Mouse (Mus musculus) CH12.LX (cell line): ENCODE data around the gene St3gal3. TPM values are rescaled to one million over a fixed set of nuclear protein-coding genes. Genes with fewer than 3 reads are reported as not detected.

Experiments
- DNase-seq: peaks from one replicate; pipeline ENCODE4 v3.0.0-alpha.2; 2013; ENCODE audit errors: extremely low read depth
- H3K27ac ChIP-seq: 2 replicates; pipeline ENCODE4 v1.5.1; 2012; ENCODE audit warnings: low read depth, mild to moderate bottlenecking, control low read depth, moderate library complexity; ENCODE audit not compliant: insufficient read depth
- H3K27me3 ChIP-seq: replicated peaks from 2 replicates; pipeline ENCODE3; 2012; ENCODE audit warnings: inconsistent platforms
- H3K36me3 ChIP-seq, 2 experiments: replicated peaks in 1 of 2; 2 replicates each; pipeline versions ENCODE3 to v1.6.1; 2012; ENCODE audit warnings: inconsistent platforms in 1 of 2, low read length in 1 of 2, mild to moderate bottlenecking in 1 of 2, mixed read lengths in 1 of 2, moderate library complexity in 1 of 2; ENCODE audit not compliant: control insufficient read depth in 1 of 2, insufficient read depth in 1 of 2
- H3K4me1 ChIP-seq, 2 experiments: 2 replicates each; pipeline ENCODE4 v1.6.1; 2012; ENCODE audit warnings: inconsistent platforms in 1 of 2, moderate library complexity in 1 of 2; ENCODE audit not compliant: insufficient read depth in 2 of 2, control insufficient read depth in 1 of 2
- H3K4me2 ChIP-seq: 2 replicates; pipeline ENCODE4 v1.6.1; 2012; ENCODE audit warnings: low read depth, mild to moderate bottlenecking, control low read depth; ENCODE audit not compliant: poor library complexity, insufficient read depth, severe bottlenecking
- H3K4me3 ChIP-seq, 3 experiments: fragments of 150-350 bp in 1 of 3; sonication (generic) in 1 of 3; replicated peaks in 1 of 3; 2 replicates each; pipeline versions ENCODE3 to v1.5.1; 2011 to 2012; ENCODE audit warnings: low read depth in 2 of 3, low read length in 2 of 3, mild to moderate bottlenecking in 2 of 3, moderate library complexity in 2 of 3, control low read depth in 1 of 3, improper control_type of control experiment in 1 of 3, inconsistent platforms in 1 of 3, mixed read lengths in 1 of 3; ENCODE audit not compliant: poor library complexity in 1 of 3
- H3K79me2 ChIP-seq: replicated peaks from 2 replicates; pipeline ENCODE4 v1.6.1; 2012; ENCODE audit warnings: mild to moderate bottlenecking, moderate library complexity; ENCODE audit not compliant: control insufficient read depth, poor library complexity, insufficient read depth, severe bottlenecking; ENCODE audit errors: extremely low read depth
- H3K9ac ChIP-seq: 2 replicates; pipeline ENCODE4 v1.6.1; 2012; ENCODE audit warnings: low read depth, mild to moderate bottlenecking, control low read depth, moderate library complexity; ENCODE audit not compliant: insufficient read depth
- H3K9me3 ChIP-seq: replicated peaks from 2 replicates; pipeline ENCODE3; 2012; ENCODE audit warnings: low read length, inconsistent platforms, mixed read lengths
- BHLHE40 ChIP-seq: IDR thresholded peaks from 2 replicates; pipeline ENCODE4 v1.6.1; 2011; ENCODE audit warnings: mild to moderate bottlenecking, low read depth, low read length, improper control_type of control experiment
- CHD2 ChIP-seq: IDR thresholded peaks from 2 replicates; pipeline ENCODE4 v1.6.1; 2011; ENCODE audit warnings: low read length, improper control_type of control experiment
- CTCF ChIP-seq, 2 experiments: IDR thresholded peaks in 1 of 2; conservative IDR thresholded peaks in 1 of 2; 2 replicates each; pipeline ENCODE4 v1.5.1; 2011 to 2012; ENCODE audit warnings: low read depth in 2 of 2, low read length in 2 of 2, improper control_type of control experiment in 1 of 2, inconsistent platforms in 1 of 2, mild to moderate bottlenecking in 1 of 2, moderate library complexity in 1 of 2
- E2F4 ChIP-seq: IDR thresholded peaks from 2 replicates; pipeline ENCODE4 v1.6.1; 2011; ENCODE audit warnings: low read depth, low read length, improper control_type of control experiment; ENCODE audit not compliant: insufficient replicate concordance
- ELF1 ChIP-seq: IDR thresholded peaks from 2 replicates; pipeline ENCODE4 v1.6.1; 2014; ENCODE audit warnings: low read depth, mild to moderate bottlenecking, inconsistent platforms, low read length, improper control_type of control experiment
- EP300 ChIP-seq: IDR thresholded peaks from 2 replicates; pipeline ENCODE4 v1.6.1; 2011; ENCODE audit warnings: low read length, improper control_type of control experiment
- ETS1 ChIP-seq: conservative IDR thresholded peaks from 2 replicates; pipeline ENCODE4 v1.6.1; 2012; ENCODE audit warnings: low read depth, mild to moderate bottlenecking, inconsistent platforms, low read length, improper control_type of control experiment, moderate library complexity
- HCFC1 ChIP-seq: IDR thresholded peaks from 2 replicates; pipeline ENCODE4 v1.6.1; 2012; ENCODE audit warnings: low read depth, mild to moderate bottlenecking, inconsistent platforms, low read length, improper control_type of control experiment
- JUND ChIP-seq: conservative IDR thresholded peaks from 2 replicates; pipeline ENCODE4 v1.6.1; 2011; ENCODE audit warnings: low read depth, low read length, improper control_type of control experiment
- KAT2A ChIP-seq: IDR thresholded peaks from 2 replicates; pipeline ENCODE4 v1.6.1; 2012; ENCODE audit warnings: low read length, improper control_type of control experiment, inconsistent platforms; ENCODE audit not compliant: insufficient replicate concordance
- MAFK ChIP-seq: IDR thresholded peaks from 2 replicates; pipeline ENCODE4 v1.6.1; 2011; ENCODE audit warnings: low read length, improper control_type of control experiment; ENCODE audit not compliant: insufficient replicate concordance
- MAX ChIP-seq: IDR thresholded peaks from 2 replicates; pipeline ENCODE4 v1.6.1; 2011; ENCODE audit warnings: low read length, improper control_type of control experiment
- MAZ ChIP-seq: IDR thresholded peaks from 2 replicates; pipeline ENCODE4 v1.6.1; 2012; ENCODE audit warnings: low read depth, mild to moderate bottlenecking, inconsistent platforms, low read length, improper control_type of control experiment, moderate library complexity
- MEF2A ChIP-seq: IDR thresholded peaks from 2 replicates; pipeline ENCODE4 v1.6.1; 2014; ENCODE audit warnings: low read depth, mild to moderate bottlenecking, inconsistent platforms, low read length, improper control_type of control experiment, borderline replicate concordance
- MYC ChIP-seq: IDR thresholded peaks from 2 replicates; pipeline ENCODE4 v1.6.1; 2011; ENCODE audit warnings: low read depth, mild to moderate bottlenecking, improper control_type of control experiment, low read length
- NELFE ChIP-seq: IDR thresholded peaks from 2 replicates; pipeline ENCODE4 v1.6.1; 2011; ENCODE audit warnings: low read depth, low read length, improper control_type of control experiment
- NRF1 ChIP-seq: IDR thresholded peaks from 2 replicates; pipeline ENCODE4 v1.6.1; 2014; ENCODE audit warnings: low read depth, mild to moderate bottlenecking, inconsistent platforms, low read length, improper control_type of control experiment, moderate library complexity
- PAX5 ChIP-seq: IDR thresholded peaks from 2 replicates; pipeline ENCODE4 v1.6.1; 2012; ENCODE audit warnings: low read length, inconsistent platforms, mixed read lengths
- POLR2A ChIP-seq: IDR thresholded peaks from 2 replicates; pipeline ENCODE4 v1.6.1; 2011; ENCODE audit warnings: low read depth, mild to moderate bottlenecking, improper control_type of control experiment, low read length
- RAD21 ChIP-seq: IDR thresholded peaks from 2 replicates; pipeline ENCODE4 v1.6.1; 2011; ENCODE audit warnings: low read depth, mild to moderate bottlenecking, low read length, improper control_type of control experiment, moderate library complexity
- RCOR1 ChIP-seq: conservative IDR thresholded peaks from 2 replicates; pipeline ENCODE4 v1.6.1; 2012; ENCODE audit warnings: low read depth, mild to moderate bottlenecking, inconsistent platforms, low read length, improper control_type of control experiment
- TBP ChIP-seq: conservative IDR thresholded peaks from 2 replicates; pipeline ENCODE4 v1.6.1; 2011; ENCODE audit warnings: low read depth, low read length, improper control_type of control experiment
- UBTF ChIP-seq: IDR thresholded peaks from 2 replicates; pipeline ENCODE4 v1.6.1; 2012; ENCODE audit warnings: low read depth, mild to moderate bottlenecking, inconsistent platforms, low read length, improper control_type of control experiment, moderate library complexity
- USF1 ChIP-seq: IDR thresholded peaks from 2 replicates; pipeline ENCODE4 v1.6.1; 2014; ENCODE audit warnings: low read depth, mild to moderate bottlenecking, inconsistent platforms, low read length, improper control_type of control experiment
- USF2 ChIP-seq: conservative IDR thresholded peaks from 2 replicates; pipeline ENCODE4 v1.6.1; 2011; ENCODE audit warnings: low read depth, low read length, improper control_type of control experiment
- ZMIZ1 ChIP-seq: IDR thresholded peaks from 2 replicates; pipeline ENCODE4 v1.6.1; 2012; ENCODE audit warnings: low read depth, mild to moderate bottlenecking, inconsistent platforms, low read length, improper control_type of control experiment
- ZNF384 ChIP-seq: IDR thresholded peaks from 2 replicates; pipeline ENCODE4 v1.6.1; 2012; ENCODE audit warnings: low read depth, low read length, improper control_type of control experiment, inconsistent platforms
- dilution Hi-C: fragments of 300-500 bp; cut with MboI; formaldehyde crosslinking; loops from 2 replicates; pipeline ENCODE4 v1.14.3; 2020; ENCODE audit warnings: low sequenced_read_pairs; ENCODE audit not compliant: extremely low pct_unique_long_range_greater_than_20kb, extremely low pct_ligation_motif_present
- in situ Hi-C: fragments of 300-500 bp; cut with MboI; formaldehyde crosslinking; loops from 3 replicates; pipeline ENCODE4 v1.14.3; 2019; ENCODE audit warnings: low sequenced_read_pairs, low pct_ligation_motif_present, low pct_unique_long_range_greater_than_20kb, mixed read lengths
- polyA plus RNA-seq: library from polyadenylated mRNA; unstranded; fragments of >175 nt; gene quantifications from 2 replicates; pipeline ENCODE4 v1.2.1, GENCODE M21; 2012; ENCODE audit warnings: low read depth; ENCODE audit not compliant: insufficient read length
- total RNA-seq, 2 experiments: library from RNA; depleted of rRNA; stranded (reverse); fragments of 300-350 nt in 1 of 2; fragments of >200 nt in 1 of 2; gene quantifications; 2 replicates each; pipeline ENCODE4 v1.2.3; 2012 to 2014

Gene St3gal3
- total and polyA plus RNA-seq, 3 experiments = 7.1 to 10.1 (median 8.2) TPM

- H3K36me3 ChIP-seq = peaks cover 59 to 90% of the 10 kb centered on the region in 2 experiments
- H3K27me3 ChIP-seq = no peaks in the 10 kb centered on the region
- H3K4me2 ChIP-seq = no peak overlapping the region
- H3K4me3 ChIP-seq = no peak overlapping the region
- in situ Hi-C loops (no loop called here), dilution Hi-C loops (no loop called here)
- no peak for DNase-seq
- H3K9ac ChIP-seq = no peak overlapping the region
- H3K27ac ChIP-seq = no peak overlapping the region
- H3K79me2 ChIP-seq = no peaks in the 10 kb centered on the region
- no peaks in the 10 kb centered on the region for H3K9me3 ChIP-seq
- TF ChIP-seq ZNF384 = no peak
- no peak for TF ChIP-seq ETS1
- no peak for TF ChIP-seq NELFE
- no peak for TF ChIP-seq BHLHE40
- TF ChIP-seq KAT2A = no peak
- no peak for TF ChIP-seq UBTF
- TF ChIP-seq MAZ = no peak
- no peak for TF ChIP-seq MAX
- TF ChIP-seq RAD21 = no peak
- no peak for TF ChIP-seq EP300
- no peak for TF ChIP-seq E2F4
- no peak for TF ChIP-seq HCFC1
- TF ChIP-seq ZMIZ1 = no peak
- TF ChIP-seq ELF1 = no peak
- TF ChIP-seq USF2 = no peak
- no peak for TF ChIP-seq JUND
- no peak for TF ChIP-seq USF1
- TF ChIP-seq MAFK = no peak
- no peak for TF ChIP-seq NRF1
- TF ChIP-seq CHD2 = no peak
- peaks cover 0 to 17% of the 10 kb centered on the region in 2 experiments; a peak in 2 of 4 replicates for H3K4me1 ChIP-seq
Measured at GRCm38 (mm10) chr4:117906196-117906595, 228.5 kb downstream of the St3gal3 start.

- in situ Hi-C loops = no loop called here
- TF ChIP-seq HCFC1 (no peak), TBP (no peak), MEF2A (no peak), CHD2 (no peak), CTCF (conservative IDR thresholded peaks at IDR 0.05 in 1 of 2, IDR thresholded peaks at IDR 0.05 in 1 of 2; ENCODE audit: low read depth in 2 of 2, low read length in 2 of 2) (no peak), MYC (no peak), PAX5 (no peak), MAFK (no peak), USF2 (no peak), NELFE (no peak), MAZ (no peak), RCOR1 (no peak), POLR2A (no peak), E2F4 (no peak), ETS1 (no peak)
- TF ChIP-seq, all 38 proteins: peak for 0
- Histone ChIP-seq H3K4me3 (no peak overlapping the region), H3K4me1 (peaks cover 0 to 8% of the 10 kb centered on the region in 2 experiments; a peak in 2 of 4 replicates), H3K9ac (no peak overlapping the region), H3K4me2 (no peak overlapping the region), H3K27ac (no peak overlapping the region), H3K27me3 (no peaks in the 10 kb centered on the region), H3K79me2 (no peaks in the 10 kb centered on the region), H3K36me3 (peaks cover 70 to 94% of the 10 kb centered on the region in 2 experiments), H3K9me3 (no peaks in the 10 kb centered on the region)
- DNase-seq = no peak
- dilution Hi-C loops = no loop called here
Measured at GRCm38 (mm10) chr4:117904761-117905160, 230.0 kb downstream of the St3gal3 start.
